8 mouse cellular contexts compared by ENCODE assay signal in the genomic region with DNA sequence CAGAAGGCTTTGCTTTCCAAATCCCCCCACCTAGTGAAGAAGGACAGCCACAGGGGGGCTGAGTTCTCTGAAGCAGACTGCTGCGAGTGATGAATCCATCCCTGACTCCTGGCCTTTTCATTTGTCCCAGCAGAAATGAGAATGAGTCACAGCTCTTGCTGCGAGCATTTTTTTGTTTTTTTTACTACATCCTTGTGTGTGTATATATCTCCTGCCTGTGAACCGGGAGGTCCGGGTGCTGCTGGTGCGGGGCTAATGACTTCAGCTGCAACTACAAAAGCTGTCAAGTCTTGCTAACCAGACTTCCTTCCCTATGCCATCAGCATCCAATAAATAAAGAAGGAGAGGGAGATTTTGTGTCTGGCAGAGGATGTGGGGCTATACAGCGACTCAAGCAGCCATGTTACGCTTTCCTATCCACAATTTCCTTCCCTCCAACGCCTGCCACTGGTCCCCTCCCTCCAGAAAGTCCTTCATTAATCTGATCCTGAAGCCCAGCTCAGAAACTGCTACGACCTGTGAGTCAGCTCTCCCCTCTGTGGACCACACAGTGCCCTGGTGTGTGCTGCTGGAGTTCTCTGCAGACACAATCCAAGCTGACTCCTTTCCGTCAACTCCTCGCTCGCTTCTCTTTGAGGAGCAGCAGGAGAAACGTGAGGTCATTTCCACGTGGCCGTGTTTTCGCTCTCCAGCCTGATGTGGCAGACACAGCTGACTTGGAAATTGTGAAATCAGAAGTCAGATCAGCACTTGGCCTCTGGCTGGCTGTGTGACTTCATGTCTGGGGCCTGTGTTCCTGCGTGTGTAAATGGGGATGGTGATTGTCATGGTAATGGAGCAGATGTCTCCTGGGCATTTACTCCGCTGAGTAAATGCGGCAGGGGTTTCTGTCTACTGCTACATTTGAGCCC. TPM values are rescaled to one million over a fixed set of nuclear protein-coding genes. Genes with fewer than 3 reads are reported as not detected.
DNase-seq lines count a peak whose midpoint lies in the region; ATAC-seq and TF ChIP-seq lines count a peak whose summit lies in the region.

No protein-coding gene starts in this region.

- DNase-seq in ES-CJ7 (ENCODE audit: low read depth, low spot score) = peak; percentile 60
- DNase-seq in brain, embryonic 14.5 days (ENCODE audit: low read depth) = peak; percentile 83
- peak; percentile 70 for DNase-seq in gastrocnemius, postnatal 14 days
- DNase-seq in frontal cortex, postnatal 10 days (ENCODE audit: low spot score in 2 of 2) = no peak
- DNase-seq in right cerebral cortex, postnatal 14 days = no peak

- WGBS in hindbrain, embryonic 16.5 days = 8% methylated on average over 19 of the region's 19 CpGs
- WGBS in lung, embryonic 16.5 days = 23% methylated on average over 19 of the region's 19 CpGs
- 23% methylated on average over 19 of the region's 19 CpGs for WGBS in olfactory bulb, adult 2 months

- H3K27me3 ChIP-seq in hindbrain, embryonic 16.5 days (replicated peaks; ENCODE audit: control insufficient read depth, insufficient read depth, low read length) = no peaks in the 10 kb centered on the region
- no peaks in the 10 kb centered on the region for H3K27me3 ChIP-seq in lung, embryonic 16.5 days (ENCODE audit: control insufficient read depth, insufficient read depth, low read depth, low read length)

- H3K9me3 ChIP-seq in hindbrain, embryonic 16.5 days (ENCODE audit: control insufficient read depth, low read length) = no peaks in the 10 kb centered on the region
- no peaks in the 10 kb centered on the region for H3K9me3 ChIP-seq in lung, embryonic 16.5 days (ENCODE audit: control insufficient read depth, low read length)

- H3K4me2 ChIP-seq in hindbrain, embryonic 16.5 days (ENCODE audit: low read length) = peak overlapping the region; percentile 11; the same call in 1 of the 2 replicates
- peak overlapping the region; percentile 17; the same call in 1 of the 2 replicates for H3K4me2 ChIP-seq in lung, embryonic 16.5 days (ENCODE audit: low read depth, low read length)

- TF ChIP-seq CTCF in brain, embryonic 14.5 days (IDR thresholded peaks at IDR 0.05; ENCODE audit: borderline replicate concordance, extremely low read depth, insufficient read depth, insufficient read length) = no peak
- no peak for TF ChIP-seq CTCF in olfactory bulb, adult 2 months (IDR thresholded peaks at IDR 0.05; ENCODE audit: insufficient read depth, low read depth, low read length)

- peak; percentile 55; the same call in 1 of the 2 replicates for ATAC-seq in hindbrain, embryonic 16.5 days
- peak; percentile 64 for ATAC-seq in lung, embryonic 16.5 days (ENCODE audit: low read depth)

- intact Hi-C loops in gastrocnemius, postnatal 14 days (cut with DNase I; ENCODE audit: low total_unique reads) = no loop called here

- H3K27ac ChIP-seq in hindbrain, embryonic 16.5 days (ENCODE audit: low read depth, low read length) = peak overlapping the region; percentile 51; the same call in 1 of the 2 replicates
- H3K27ac ChIP-seq in lung, embryonic 16.5 days (ENCODE audit: low read length) = peak overlapping the region; percentile 62
- H3K27ac ChIP-seq in olfactory bulb, adult 2 months (ENCODE audit: insufficient read depth, low read depth, low read length) = 0 out of 2 replicates have a peak overlapping the region, but pooled peaks have one; percentile 48

- 0 out of 2 replicates have a peak overlapping the region, but pooled peaks have one; percentile 1 for H3K9ac ChIP-seq in hindbrain, embryonic 16.5 days (ENCODE audit: low read depth, low read length)
- H3K9ac ChIP-seq in lung, embryonic 16.5 days (ENCODE audit: low read length) = no peak overlapping the region

- peaks cover 18% of the 10 kb centered on the region for H3K4me1 ChIP-seq in hindbrain, embryonic 16.5 days (ENCODE audit: control insufficient read depth, insufficient read depth, low read depth, low read length)
- H3K4me1 ChIP-seq in lung, embryonic 16.5 days (replicated peaks; ENCODE audit: control insufficient read depth, insufficient read depth, low read length) = peaks cover 2% of the 10 kb centered on the region; the same call in 1 of the 2 replicates
- H3K4me1 ChIP-seq in olfactory bulb, adult 2 months (ENCODE audit: control insufficient read depth, insufficient read depth, low read length) = peaks cover 21% of the 10 kb centered on the region

- TF ChIP-seq POLR2A in brain, embryonic 14.5 days (IDR thresholded peaks at IDR 0.05; ENCODE audit: borderline replicate concordance, extremely low read depth, insufficient read depth, insufficient read length, poor library complexity, severe bottlenecking) = no peak
- TF ChIP-seq POLR2A in olfactory bulb, adult 2 months (IDR thresholded peaks at IDR 0.05; ENCODE audit: insufficient read depth, low read depth, low read length) = no peak

- H3K4me3 ChIP-seq in hindbrain, embryonic 16.5 days (ENCODE audit: low read length) = no peak overlapping the region
- no peak overlapping the region for H3K4me3 ChIP-seq in lung, embryonic 16.5 days (ENCODE audit: low read length)
- no peak overlapping the region for H3K4me3 ChIP-seq in olfactory bulb, adult 2 months (ENCODE audit: insufficient read depth, low read depth, low read length)

- H3K36me3 ChIP-seq in hindbrain, embryonic 16.5 days (ENCODE audit: control insufficient read depth, insufficient read depth, low read length) = no peaks in the 10 kb centered on the region
- no peaks in the 10 kb centered on the region for H3K36me3 ChIP-seq in lung, embryonic 16.5 days (ENCODE audit: control insufficient read depth, insufficient read depth, low read length)

RNA-seq across cellular contexts. Expression of gene Prex1, which starts 16.3 kb away (rescaled TPM):
- 49.4 and 55.7 TPM in 2 replicates for polyA plus RNA-seq in brain, embryonic 14.5 days (2012; rRNA removed)
- 10 to 100 TPM in 1 of 2 experiments, 1 to 10 TPM in 1; 7.4 to 11.5 TPM for total RNA-seq in gastrocnemius, postnatal 14 days (2021)
- 27.3 and 32.5 TPM in 2 replicates for polyA plus RNA-seq in hindbrain, embryonic 16.5 days (2015; fragmentation: Nextera tagmentation; extraction: Ambion mirVana)
- 8.9 and 10.7 TPM in 2 replicates for polyA plus RNA-seq in lung, embryonic 16.5 days (2015; fragmentation: Nextera tagmentation; extraction: Ambion mirVana)
- not detected in 2 replicates for polyA plus RNA-seq in olfactory bulb, adult 2 months (2012; ENCODE audit: insufficient read depth, insufficient read length, low replicate concordance, missing spikeins)

Comparison
In these comparisons a context has a peak if more than half of its experiments do, and no peak if none do; other contexts are left out.
1. DNase-seq: peak in ES-CJ7 (single experiment), brain, embryonic 14.5 days (single experiment) and gastrocnemius, postnatal 14 days (single experiment); none in frontal cortex, postnatal 10 days (0 of 2) and right cerebral cortex, postnatal 14 days (single experiment).
2. Peak in every context shown above with its lines, with median percentiles within 50 percentile points of each other: H3K27ac ChIP-seq.